Mouse (Mus musculus): ENCODE measurements around the gene Vwa3b.
A peak's percentile ranks its signal among the peaks of the same experiment; 100 is the strongest.

The Vwa3b gene

GRCm38 (mm10) chr1:37060856-37061255 is 34.5 kb downstream of the Vwa3b start:
- DNase-seq (ENCODE audit: low read depth, low spot score): peak; percentile 46

- no peak for DNase-seq (ENCODE audit: low read depth, low spot score)
These were observed 36.7 kb downstream of the Vwa3b start for GRCm38 (mm10) chr1:37063053-37063452.

GRCm38 (mm10) chr1:37063841-37064240 is 37.4 kb downstream of the Vwa3b start:
- peak; percentile 65 for DNase-seq (ENCODE audit: low read depth, low spot score)

- no peak for DNase-seq (ENCODE audit: low read depth, low spot score)
These were observed 39.4 kb downstream of the Vwa3b start for GRCm38 (mm10) chr1:37065658-37066412.

GRCm38 (mm10) chr1:37075759-37076158 is 49.4 kb downstream of the Vwa3b start:
- peak; percentile 77 for DNase-seq (ENCODE audit: low read depth, low spot score)

GRCm38 (mm10) chr1:37077266-37077665 is 50.9 kb downstream of the Vwa3b start:
- peak; percentile 57 for DNase-seq (ENCODE audit: low read depth, low spot score)

- DNase-seq (ENCODE audit: low read depth, low spot score): peak; percentile 81
These were observed 51.7 kb downstream of the Vwa3b start for GRCm38 (mm10) chr1:37077955-37078549.

- peak; percentile 52 for DNase-seq (ENCODE audit: low read depth, low spot score)
These were observed 54.0 kb downstream of the Vwa3b start for GRCm38 (mm10) chr1:37080442-37080841.

- no peak for DNase-seq (ENCODE audit: low read depth, low spot score)
These were observed 55.2 kb downstream of the Vwa3b start for GRCm38 (mm10) chr1:37081376-37082214.

GRCm38 (mm10) chr1:37082215-37082464 is 55.7 kb downstream of the Vwa3b start:
- DNase-seq (ENCODE audit: low read depth, low spot score): no peak

GRCm38 (mm10) chr1:37084075-37084474 is 57.7 kb downstream of the Vwa3b start:
- DNase-seq (ENCODE audit: low read depth, low spot score): no peak

GRCm38 (mm10) chr1:37085171-37085570 is 58.8 kb downstream of the Vwa3b start:
- DNase-seq (ENCODE audit: low read depth, low spot score): peak; percentile 72

- DNase-seq (ENCODE audit: low read depth, low spot score): no peak
These were observed 62.8 kb downstream of the Vwa3b start for GRCm38 (mm10) chr1:37089191-37089590.

GRCm38 (mm10) chr1:37097382-37098093 is 71.1 kb downstream of the Vwa3b start:
- DNase-seq (ENCODE audit: low read depth, low spot score): no peak

- no peak for DNase-seq (ENCODE audit: low read depth, low spot score)
These were observed 71.7 kb downstream of the Vwa3b start for GRCm38 (mm10) chr1:37098094-37098555.

- peak; percentile 93 for DNase-seq (ENCODE audit: low read depth, low spot score)
These were observed 74.0 kb downstream of the Vwa3b start for GRCm38 (mm10) chr1:37100361-37100760.

- DNase-seq (ENCODE audit: low read depth, low spot score): no peak
These were observed 74.6 kb downstream of the Vwa3b start for GRCm38 (mm10) chr1:37101016-37101415.

GRCm38 (mm10) chr1:37101717-37102116 is 75.3 kb downstream of the Vwa3b start:
- DNase-seq (ENCODE audit: low read depth, low spot score): peak; percentile 95

GRCm38 (mm10) chr1:37105194-37105593 is 78.8 kb downstream of the Vwa3b start:
- no peak for DNase-seq (ENCODE audit: low read depth, low spot score)

- no peak for DNase-seq (ENCODE audit: low read depth, low spot score)
These were observed 87.4 kb downstream of the Vwa3b start for GRCm38 (mm10) chr1:37113781-37114180.

- DNase-seq (ENCODE audit: low read depth, low spot score): no peak
These were observed 89.5 kb downstream of the Vwa3b start for GRCm38 (mm10) chr1:37115847-37116246.

GRCm38 (mm10) chr1:37116574-37116973 is 90.2 kb downstream of the Vwa3b start:
- no peak for DNase-seq (ENCODE audit: low read depth, low spot score)

All from R1 (cell line).